Mouse (Mus musculus) CD4-positive helper T cell, adult 2 months (primary cell): ENCODE data around the gene Gm10096.
"Not testable (repeated sequence)": the region's sequence is repeated elsewhere in the genome, so short reads cannot be mapped to it uniquely, and the experiment has no call there.

ENCODE experiments used
- DNase-seq: peaks from one replicate; pipeline ENCODE4 v3.0.0-alpha.2; 2012; ENCODE audit warnings: low read depth, missing footprints, low spot score

Gene Gm10096

DNA sequence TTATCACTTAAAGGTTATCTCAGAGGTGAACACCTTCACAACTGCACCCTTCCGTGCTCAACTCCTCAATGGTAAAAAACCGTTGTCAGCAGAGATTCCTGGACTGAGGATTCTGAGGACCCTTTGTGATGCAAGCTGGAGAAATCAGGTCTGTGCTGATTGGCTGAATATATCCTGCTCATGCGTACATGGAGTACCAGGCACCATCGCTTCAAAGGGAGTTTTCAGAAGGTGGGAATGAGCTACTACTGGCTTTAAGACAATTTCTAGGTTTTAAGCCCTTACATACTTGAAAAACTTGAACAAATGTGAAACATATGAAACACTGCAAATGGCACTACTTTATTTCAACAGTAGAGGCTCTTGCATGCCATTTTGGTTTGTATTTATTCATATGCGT is at the start of gene Gm10096:
Gm10096 (minus strand) TSS at position 101 of the 400 bp plus-strand sequence.
- DNase-seq: not testable (repeated sequence)
